Mouse (Mus musculus): ENCODE data around the gene Eif2d. TPM values are rescaled to one million over a fixed set of nuclear protein-coding genes. Genes with fewer than 3 reads are reported as not detected.

The Eif2d gene
- polyA plus RNA-seq, 1 experiment: 33.3 TPM

DNA sequence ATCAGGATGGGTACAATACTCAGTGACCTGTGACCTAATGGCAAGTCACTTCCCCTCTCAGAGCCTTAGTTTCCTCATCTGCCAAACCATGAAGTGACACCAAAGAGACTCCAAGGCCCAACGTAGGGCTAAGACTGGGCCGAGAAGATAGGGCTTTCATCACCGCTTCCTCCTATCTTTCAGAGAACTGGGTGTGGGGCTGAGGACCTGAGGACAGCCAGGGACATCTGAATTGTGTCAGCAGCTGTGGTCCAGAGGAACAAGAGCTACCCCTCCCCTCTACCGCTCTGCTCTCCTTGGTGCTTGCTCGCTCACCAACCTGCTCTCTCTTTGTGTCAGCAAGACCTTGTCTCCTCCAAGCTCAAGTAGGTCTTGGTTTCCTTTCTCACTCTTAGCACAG is 35.7 kb downstream of the Eif2d start:
- no peaks in the 10 kb centered on the region for H3K79me3 ChIP-seq (ENCODE audit: low read depth)
- H3K27me3 ChIP-seq (ENCODE audit: control insufficient read depth, insufficient read depth, insufficient read length): no peaks in the 10 kb centered on the region
- no peak overlapping the region for H3K4me3 ChIP-seq (ENCODE audit: insufficient read depth, poor library complexity, severe bottlenecking)
- H3K36me3 ChIP-seq (ENCODE audit: control insufficient read depth, insufficient read depth): no peaks in the 10 kb centered on the region
- no peaks in the 10 kb centered on the region for H3K79me2 ChIP-seq (ENCODE audit: control insufficient read depth, insufficient read depth)
- TF ChIP-seq USF1 (IDR thresholded peaks at IDR 0.05; ENCODE audit: low read depth) (no peak), FOSL1 (IDR thresholded peaks at IDR 0.05; ENCODE audit: insufficient read depth, low read length, poor library complexity, severe bottlenecking) (no peak), CTCF (IDR thresholded peaks at IDR 0.05; ENCODE audit: control insufficient read depth, insufficient read depth, insufficient read length) (no peak), MYOG (IDR thresholded peaks at IDR 0.05; ENCODE audit: control insufficient read depth, extremely low read depth, insufficient read length) (no peak), MYOD1 (IDR thresholded peaks at IDR 0.05; ENCODE audit: control insufficient read depth, insufficient read length, low read depth) (no peak), MAX (IDR thresholded peaks at IDR 0.05) (no peak), CEBPB (IDR thresholded peaks at IDR 0.05; ENCODE audit: low read depth) (no peak)
- H3ac ChIP-seq (ENCODE audit: control insufficient read depth, insufficient read length, low read depth): no peak overlapping the region

DNA sequence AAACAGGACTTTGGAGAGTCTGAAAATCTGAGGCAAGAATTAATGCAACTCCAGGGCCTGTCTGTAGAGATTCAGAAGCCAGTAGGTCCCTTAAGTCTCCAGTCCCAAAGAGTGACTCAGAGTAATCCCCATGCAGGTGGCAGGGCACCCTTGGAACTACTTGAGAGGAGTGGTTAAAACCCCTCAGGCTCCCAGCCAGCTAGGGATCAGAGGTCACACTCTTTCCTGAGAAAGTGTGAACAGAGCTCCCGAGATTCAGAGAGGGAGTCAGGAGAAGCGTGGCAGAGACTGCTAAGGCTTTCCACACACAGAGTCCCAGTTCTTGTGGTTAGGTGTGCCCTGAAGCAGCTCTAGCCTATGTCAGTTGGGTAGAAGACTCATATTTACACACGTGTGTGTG is 40.8 kb downstream of the Eif2d start:
- Histone ChIP-seq H3K79me3 (ENCODE audit: low read depth) (no peaks in the 10 kb centered on the region), H3K36me3 (ENCODE audit: control insufficient read depth, insufficient read depth) (no peaks in the 10 kb centered on the region), H3K27me3 (ENCODE audit: control insufficient read depth, insufficient read depth, insufficient read length) (no peaks in the 10 kb centered on the region), H3ac (ENCODE audit: control insufficient read depth, insufficient read length, low read depth) (no peak overlapping the region), H3K79me2 (ENCODE audit: control insufficient read depth, insufficient read depth) (no peaks in the 10 kb centered on the region), H3K4me3 (ENCODE audit: insufficient read depth, poor library complexity, severe bottlenecking) (no peak overlapping the region)
- TF ChIP-seq USF1 (IDR thresholded peaks at IDR 0.05; ENCODE audit: low read depth) (no peak), CEBPB (IDR thresholded peaks at IDR 0.05; ENCODE audit: low read depth) (no peak), FOSL1 (IDR thresholded peaks at IDR 0.05; ENCODE audit: insufficient read depth, low read length, poor library complexity, severe bottlenecking) (no peak), MYOG (IDR thresholded peaks at IDR 0.05; ENCODE audit: control insufficient read depth, extremely low read depth, insufficient read length) (no peak), CTCF (IDR thresholded peaks at IDR 0.05; ENCODE audit: control insufficient read depth, insufficient read depth, insufficient read length) (no peak), MYOD1 (IDR thresholded peaks at IDR 0.05; ENCODE audit: control insufficient read depth, insufficient read length, low read depth) (no peak), MAX (IDR thresholded peaks at IDR 0.05) (no peak)

DNA sequence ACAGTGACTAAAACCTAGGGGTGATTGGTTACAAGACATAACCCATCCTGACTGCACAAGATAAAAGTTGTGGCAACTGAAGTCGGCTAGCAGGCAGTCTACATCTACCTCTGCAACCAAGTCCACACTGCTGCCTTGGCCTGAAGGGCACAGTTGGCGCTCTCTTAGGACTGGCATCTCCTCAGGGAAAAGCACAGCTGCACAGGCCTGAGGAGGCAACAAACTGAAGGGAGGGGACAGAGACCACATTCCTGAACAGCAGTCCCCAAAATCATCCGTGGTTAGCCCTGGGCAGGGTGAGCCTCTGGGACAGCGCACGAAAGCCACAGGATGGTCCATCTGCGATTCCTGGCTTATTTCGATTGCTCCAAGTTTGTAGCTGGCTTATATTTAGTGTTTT is 42.7 kb downstream of the Eif2d start:
- Histone ChIP-seq H3K36me3 (ENCODE audit: control insufficient read depth, insufficient read depth) (no peaks in the 10 kb centered on the region), H3ac (ENCODE audit: control insufficient read depth, insufficient read length, low read depth) (no peak overlapping the region), H3K4me3 (ENCODE audit: insufficient read depth, poor library complexity, severe bottlenecking) (no peak overlapping the region), H3K27me3 (ENCODE audit: control insufficient read depth, insufficient read depth, insufficient read length) (no peaks in the 10 kb centered on the region), H3K79me3 (ENCODE audit: low read depth) (no peaks in the 10 kb centered on the region), H3K79me2 (ENCODE audit: control insufficient read depth, insufficient read depth) (no peaks in the 10 kb centered on the region)
- no peak for TF ChIP-seq MYOG (IDR thresholded peaks at IDR 0.05; ENCODE audit: control insufficient read depth, extremely low read depth, insufficient read length)
- TF ChIP-seq MAX (IDR thresholded peaks at IDR 0.05): no peak
- TF ChIP-seq CTCF (IDR thresholded peaks at IDR 0.05; ENCODE audit: control insufficient read depth, insufficient read depth, insufficient read length): no peak
- TF ChIP-seq USF1 (IDR thresholded peaks at IDR 0.05; ENCODE audit: low read depth): no peak
- TF ChIP-seq CEBPB (IDR thresholded peaks at IDR 0.05; ENCODE audit: low read depth): no peak
- no peak for TF ChIP-seq FOSL1 (IDR thresholded peaks at IDR 0.05; ENCODE audit: insufficient read depth, low read length, poor library complexity, severe bottlenecking)
- no peak for TF ChIP-seq MYOD1 (IDR thresholded peaks at IDR 0.05; ENCODE audit: control insufficient read depth, insufficient read length, low read depth)

DNA sequence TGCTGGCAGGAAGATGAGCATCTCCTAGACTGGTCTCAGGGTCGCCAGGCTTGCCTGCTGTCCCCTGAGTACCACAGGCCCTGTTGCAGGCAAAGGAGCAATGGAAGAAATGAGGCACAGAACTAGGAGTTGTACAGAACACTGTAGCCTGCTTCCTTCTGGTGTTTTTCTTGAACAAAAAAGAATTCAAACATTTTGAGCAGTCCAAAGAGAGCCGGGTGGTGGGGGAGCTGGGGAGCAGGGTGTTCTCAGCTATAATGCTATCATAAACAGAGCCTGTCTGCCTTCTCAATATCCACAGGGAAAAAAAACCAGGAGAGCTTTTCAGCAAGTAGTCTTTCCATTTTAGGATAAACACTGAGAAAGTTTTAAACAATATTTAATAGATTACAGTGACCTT is 43.1 kb downstream of the Eif2d start:
- H3K36me3 ChIP-seq (ENCODE audit: control insufficient read depth, insufficient read depth): no peaks in the 10 kb centered on the region
- no peak overlapping the region for H3ac ChIP-seq (ENCODE audit: control insufficient read depth, insufficient read length, low read depth)
- H3K4me3 ChIP-seq (ENCODE audit: insufficient read depth, poor library complexity, severe bottlenecking): no peak overlapping the region
- no peaks in the 10 kb centered on the region for H3K79me2 ChIP-seq (ENCODE audit: control insufficient read depth, insufficient read depth)
- H3K79me3 ChIP-seq (ENCODE audit: low read depth): no peaks in the 10 kb centered on the region
- TF ChIP-seq USF1 (IDR thresholded peaks at IDR 0.05; ENCODE audit: low read depth): no peak
- no peak for TF ChIP-seq MYOG (IDR thresholded peaks at IDR 0.05; ENCODE audit: control insufficient read depth, extremely low read depth, insufficient read length)
- no peak for TF ChIP-seq MYOD1 (IDR thresholded peaks at IDR 0.05; ENCODE audit: control insufficient read depth, insufficient read length, low read depth)
- TF ChIP-seq MAX (IDR thresholded peaks at IDR 0.05): no peak
- TF ChIP-seq FOSL1 (IDR thresholded peaks at IDR 0.05; ENCODE audit: insufficient read depth, low read length, poor library complexity, severe bottlenecking): no peak
- no peak for TF ChIP-seq CTCF (IDR thresholded peaks at IDR 0.05; ENCODE audit: control insufficient read depth, insufficient read depth, insufficient read length)
- TF ChIP-seq CEBPB (IDR thresholded peaks at IDR 0.05; ENCODE audit: low read depth): no peak
- H3K27me3 ChIP-seq (ENCODE audit: control insufficient read depth, insufficient read depth, insufficient read length): no peaks in the 10 kb centered on the region

DNA sequence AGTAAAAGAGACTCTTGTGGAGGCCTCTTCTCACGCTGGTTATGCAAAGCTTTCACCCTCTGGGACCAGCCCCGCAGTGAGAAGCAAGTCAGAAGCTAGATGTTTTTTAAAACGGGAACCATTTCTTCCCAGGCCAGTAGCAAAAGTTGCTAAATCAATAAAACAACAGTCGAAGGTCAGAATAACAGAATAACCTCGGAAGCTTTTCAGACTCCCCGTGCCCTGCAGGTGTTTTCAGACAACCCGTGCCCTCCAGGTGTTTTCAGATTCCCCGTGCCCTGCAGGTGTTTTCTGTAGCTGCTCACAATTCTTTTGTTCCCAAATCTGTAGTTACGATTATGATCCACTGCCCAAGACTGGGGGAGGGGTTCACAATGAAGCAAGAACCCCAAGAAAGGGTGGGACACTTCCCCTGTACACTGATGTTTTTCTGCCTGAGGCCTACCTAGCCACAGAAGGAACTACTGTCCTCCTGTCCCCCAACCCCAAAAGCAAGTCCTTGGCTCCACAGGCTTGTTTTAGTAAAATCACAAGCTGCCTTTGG is 45.5 kb downstream of the Eif2d start:
- no peaks in the 10 kb centered on the region for H3K79me3 ChIP-seq (ENCODE audit: low read depth)

More for the DNA sequence above, 45.5 kb downstream of the Eif2d start:
- no peak overlapping the region for H3ac ChIP-seq (ENCODE audit: control insufficient read depth, insufficient read length, low read depth)
- H3K36me3 ChIP-seq (ENCODE audit: control insufficient read depth, insufficient read depth): no peaks in the 10 kb centered on the region
- H3K79me2 ChIP-seq (ENCODE audit: control insufficient read depth, insufficient read depth): no peaks in the 10 kb centered on the region
- no peak overlapping the region for H3K4me3 ChIP-seq (ENCODE audit: insufficient read depth, poor library complexity, severe bottlenecking)
- no peaks in the 10 kb centered on the region for H3K27me3 ChIP-seq (ENCODE audit: control insufficient read depth, insufficient read depth, insufficient read length)
- no peak for TF ChIP-seq USF1 (IDR thresholded peaks at IDR 0.05; ENCODE audit: low read depth)
- TF ChIP-seq CTCF (IDR thresholded peaks at IDR 0.05; ENCODE audit: control insufficient read depth, insufficient read depth, insufficient read length): no peak
- no peak for TF ChIP-seq CEBPB (IDR thresholded peaks at IDR 0.05; ENCODE audit: low read depth)
- TF ChIP-seq FOSL1 (IDR thresholded peaks at IDR 0.05; ENCODE audit: insufficient read depth, low read length, poor library complexity, severe bottlenecking): no peak
- no peak for TF ChIP-seq MAX (IDR thresholded peaks at IDR 0.05)
- TF ChIP-seq MYOD1 (IDR thresholded peaks at IDR 0.05; ENCODE audit: control insufficient read depth, insufficient read length, low read depth): no peak
- TF ChIP-seq MYOG (IDR thresholded peaks at IDR 0.05; ENCODE audit: control insufficient read depth, extremely low read depth, insufficient read length): no peak

Data from C2C12 (cell line).